Mouse (Mus musculus) stomach, postnatal 0 days (tissue): ENCODE results near the gene Zfp94.
A peak's percentile ranks its signal among the peaks of the same experiment; 100 is the strongest.

ENCODE experiments used
- CTCF ChIP-seq: IDR thresholded peaks from 2 replicates; pipeline ENCODE4 v1.5.1; 2016; ENCODE audit warnings: antibody characterized with exemption, low read depth, mild to moderate bottlenecking, moderate library complexity
- EP300 ChIP-seq: optimal IDR thresholded peaks from 2 replicates; pipeline ENCODE3; 2016; ENCODE audit warnings: antibody characterized with exemption

DNA sequence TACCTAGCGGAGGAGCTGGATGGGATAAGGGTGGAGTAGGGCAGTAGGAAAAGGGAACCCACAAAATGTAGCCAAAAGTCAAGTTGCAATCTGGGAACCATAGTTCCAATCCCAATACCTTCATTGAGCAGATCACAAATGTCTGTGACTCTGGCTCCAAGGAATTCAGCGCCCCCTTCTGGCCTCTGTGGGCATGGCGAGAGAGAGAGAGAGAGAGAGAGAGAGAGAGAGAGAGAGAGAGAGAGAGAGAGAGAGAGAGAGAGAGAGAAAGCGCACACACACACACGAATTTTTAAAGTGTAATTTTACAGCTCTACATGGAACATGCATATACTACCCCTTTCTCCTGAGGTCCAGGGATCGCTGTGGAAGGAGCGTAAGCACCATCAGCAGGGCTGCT lies 46.8 kb upstream of the Zfp94 start:
- peak; percentile 70 for TF ChIP-seq CTCF
- no peak for TF ChIP-seq EP300
